Mouse (Mus musculus) erythroblast, embryonic 14.5 days (primary cell): ENCODE measurements around the gene Pou2f1.

Source experiments
- GATA1 ChIP-seq: IDR thresholded peaks from 2 replicates; pipeline ENCODE4 v1.6.1; 2012; ENCODE audit warnings: low read length, inconsistent platforms, mixed read lengths
- TAL1 ChIP-seq: IDR thresholded peaks from 3 replicates; pipeline ENCODE4 v1.6.1; 2012; ENCODE audit warnings: low read length, inconsistent platforms, mixed read lengths

GRCm38 (mm10) chr1:166043451-166044149 lies 41.1 kb upstream of the Pou2f1 start:
- TF ChIP-seq GATA1 (no peak), TAL1 (no peak)
